Mouse (Mus musculus): ENCODE data around the gene H2afx. TPM values are rescaled to one million over a fixed set of nuclear protein-coding genes. Genes with fewer than 3 reads are reported as not detected.
A peak's percentile ranks its signal among the peaks of the same experiment; 100 is the strongest.

The H2afx gene
- total RNA-seq, 2 experiments from 2014 or later = 50.5 to 59.1 TPM

GRCm38 (mm10) chr9:44378153-44378730 lies 43.7 kb downstream of the H2afx start:
- no peak for DNase-seq (ENCODE audit: low spot score in 2 of 2)

GRCm38 (mm10) chr9:44379054-44379834 lies 44.8 kb downstream of the H2afx start, which contains the start of gene Hyou1:
Gene Hyou1 (plus strand): TSS chr9:44379490.
- DNase-seq (ENCODE audit: low spot score in 2 of 2) = peak; percentile 99

GRCm38 (mm10) chr9:44379862-44380261 lies 45.4 kb downstream of the H2afx start:
- no peak for DNase-seq (ENCODE audit: low spot score in 2 of 2)

GRCm38 (mm10) chr9:44384596-44384995 lies 50.1 kb downstream of the H2afx start:
- no peak for DNase-seq (ENCODE audit: low spot score in 2 of 2)

Small RNA genes lying within 50 kb of the gene (microRNA-seq; reads per million reads assigned to microRNA genes)
- 0 reads per million in 2 experiments for gene Gm44335

Other genes with a start within 250 kb of the H2afx start
- gene Mfrp, start 233.0 kb upstream of the H2afx start, total RNA-seq (2021) = 1 to 10 TPM in 1 of 2 experiments, under 1 TPM in 1; 0.33 to 8.6 TPM
- gene C1qtnf5, start 227.4 kb upstream of the H2afx start, total RNA-seq (2021) = 10 to 100 TPM; 13.5 to 18.6 TPM
- gene Gm49380, start 221.2 kb upstream of the H2afx start, total RNA-seq (2021) = under 1 TPM; 0.14 to 0.29 TPM
- gene Rnf26, start 221.2 kb upstream of the H2afx start, total RNA-seq (2021) = 10 to 100 TPM; 27.7 to 28.2 TPM
- gene Mcam, start 200.2 kb upstream of the H2afx start, total RNA-seq (2021) = 10 to 100 TPM; 24.5 to 27.8 TPM
- 10 to 100 TPM; 58.1 to 62.7 TPM for gene Cbl, start 100.6 kb upstream of the H2afx start, total RNA-seq (2021)
- 1 to 10 TPM; 4.5 to 8.4 TPM for gene Ccdc153, start 94.0 kb upstream of the H2afx start, total RNA-seq (2021)
- gene Pdzd3, start 83.2 kb upstream of the H2afx start, total RNA-seq (2021) = 1 to 10 TPM in 1 of 2 experiments, under 1 TPM in 1; 0.88 to 1.0 TPM
- gene Nlrx1, start 66.1 kb upstream of the H2afx start, total RNA-seq (2021) = 10 to 100 TPM in 1 of 2 experiments, 1 to 10 TPM in 1; 10.0 to 12.2 TPM
- gene Abcg4, start 46.1 kb upstream of the H2afx start, total RNA-seq (2021) = 10 to 100 TPM; 69.3 to 75.8 TPM
- gene Hinfp, start 29.0 kb upstream of the H2afx start, total RNA-seq (2021) = 10 to 100 TPM; 26.0 to 28.5 TPM
- 100 to 1,000 TPM; 128 to 144 TPM for gene C2cd2l, start 14.4 kb upstream of the H2afx start, total RNA-seq (2021)
- gene Dpagt1, start 8.7 kb upstream of the H2afx start, total RNA-seq (2021) = 10 to 100 TPM; 16.2 to 16.3 TPM
- 10 to 100 TPM; 22.6 to 22.8 TPM for gene Hmbs, start 9.5 kb downstream of the H2afx start, total RNA-seq (2021)
- gene Vps11, start 27.0 kb downstream of the H2afx start, total RNA-seq (2021) = 10 to 100 TPM; 41.8 to 46.1 TPM
- gene Hyou1, start 44.8 kb downstream of the H2afx start, total RNA-seq (2021) = 100 to 1,000 TPM in 1 of 2 experiments, 10 to 100 TPM in 1; 97.1 to 116 TPM
- gene Slc37a4, start 62.2 kb downstream of the H2afx start, total RNA-seq (2021) = 10 to 100 TPM; 39.8 to 41.0 TPM
- gene Rps25, start 72.4 kb downstream of the H2afx start, total RNA-seq (2021) = 100 to 1,000 TPM; 593 to 617 TPM
- gene Trappc4, start 72.9 kb downstream of the H2afx start, total RNA-seq (2021) = 10 to 100 TPM; 67.9 to 73.9 TPM
- 10 to 100 TPM; 19.6 to 24.1 TPM for gene Ccdc84, start 83.9 kb downstream of the H2afx start, total RNA-seq (2021)
- gene Foxr1, start 106.4 kb downstream of the H2afx start, total RNA-seq (2021) = not detected
- not detected for gene Upk2, start 120.3 kb downstream of the H2afx start, total RNA-seq (2021)
- 10 to 100 TPM; 76.1 to 76.3 TPM for gene Bcl9l, start 148.1 kb downstream of the H2afx start, total RNA-seq (2021)
- gene Cxcr5, start 227.2 kb downstream of the H2afx start, total RNA-seq (2021) = not detected

Measured in layer of hippocampus, postnatal 14 days (tissue).